Mouse (Mus musculus) lung, postnatal 0 days (tissue): Measurements from ENCODE around the gene Gm11554.

Source experiments
- CTCF ChIP-seq: IDR thresholded peaks from 2 replicates; pipeline ENCODE4 v1.5.1; 2016; ENCODE audit warnings: antibody characterized with exemption, mild to moderate bottlenecking
- EP300 ChIP-seq: IDR thresholded peaks from 2 replicates; pipeline ENCODE4 v1.6.1; 2016; ENCODE audit warnings: antibody characterized with exemption, mild to moderate bottlenecking, control low read depth

DNA sequence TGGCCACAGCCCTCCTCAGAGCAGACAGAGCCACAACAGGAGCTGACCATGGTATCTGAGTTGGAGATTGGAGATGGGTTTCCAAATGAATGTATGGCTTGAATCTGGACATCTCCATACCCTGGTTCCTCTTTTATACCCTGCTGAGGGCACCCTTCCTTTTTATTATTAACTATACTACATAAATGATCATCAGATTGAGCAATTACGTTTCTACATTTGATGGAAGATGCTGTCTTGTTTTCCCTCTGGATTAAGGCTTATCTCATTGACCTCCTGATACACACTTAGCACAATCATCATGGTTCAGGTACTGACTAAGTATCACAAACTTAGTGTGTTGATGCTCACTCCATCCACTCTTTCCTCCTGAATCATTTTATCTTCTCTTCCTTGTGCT is 33.7 kb upstream of the Gm11554 start, which contains the start of gene 2300003K06Rik:
- TF ChIP-seq CTCF: no peak
- no peak for TF ChIP-seq EP300
